Mouse (Mus musculus) left cerebral cortex, postnatal 36 days (tissue): ENCODE data around the gene H2afy. TPM values are rescaled to one million over a fixed set of nuclear protein-coding genes. Genes with fewer than 3 reads are reported as not detected.
"Not testable (repeated sequence)": the region's sequence is repeated elsewhere in the genome, so short reads cannot be mapped to it uniquely, and the experiment has no call there.

ENCODE experiments used
- DNase-seq, 2 experiments: peaks; one replicate each; pipeline ENCODE4 v3.0.0; 2021 to 2022; ENCODE audit warnings: low spot score in 2 of 2, mixed read lengths in 1 of 2
- intact Hi-C: fragments of 180-260 bp; cut with DNase I; formaldehyde crosslinking; loops from one replicate; pipeline ENCODE4 v1.15.1; 2025
- total RNA-seq, 2 experiments: library from RNA; stranded (reverse); gene quantifications; 2 replicates each; pipeline ENCODE4 v1.2.3; 2021

The H2afy gene
- total RNA-seq, 2 experiments from 2014 or later, result 95.3 to 109 TPM

DNA sequence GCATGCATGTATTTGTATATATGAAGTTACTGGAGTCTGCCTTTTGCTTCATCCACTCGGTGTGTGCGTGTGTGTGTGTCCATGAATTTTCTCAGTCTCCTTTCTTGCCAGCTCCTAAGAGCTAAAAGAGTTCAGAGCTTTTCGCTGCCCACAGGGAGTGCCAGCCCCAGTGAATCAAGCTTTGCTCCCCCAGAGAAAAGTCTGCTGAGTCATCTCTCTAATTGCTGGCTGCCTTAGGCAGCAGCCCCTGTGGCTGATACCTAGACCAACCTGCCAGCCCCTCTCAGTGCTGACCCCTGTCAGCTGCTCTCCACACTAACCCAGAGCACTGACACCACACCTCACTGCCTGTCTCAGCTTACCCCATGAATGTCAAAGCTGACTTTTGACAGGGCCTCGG lies 107.2 kb downstream of the H2afy start:
- DNase-seq, result no peak
- intact Hi-C loops, result no loop called here

DNA sequence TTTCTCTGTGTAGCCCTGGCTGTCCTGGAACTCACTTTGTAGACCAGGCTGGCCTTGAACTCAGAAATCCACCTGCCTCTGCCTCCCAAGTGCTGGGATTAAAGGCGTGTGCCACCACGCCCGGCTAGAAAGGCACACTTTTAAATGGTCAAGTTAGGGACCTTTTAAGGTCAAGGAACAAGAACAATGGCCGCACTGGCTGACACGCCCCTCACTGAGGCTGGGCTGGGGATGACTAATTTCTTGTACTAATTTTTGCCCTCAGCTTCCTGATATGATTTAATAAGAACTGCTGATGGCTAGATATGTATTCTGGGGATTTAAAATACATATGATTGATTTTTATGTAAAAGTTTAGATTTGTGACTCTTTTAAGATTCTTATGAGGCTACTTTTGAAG lies 108.2 kb downstream of the H2afy start:
- intact Hi-C loops, DNase-seq: not testable (repeated sequence)

DNA sequence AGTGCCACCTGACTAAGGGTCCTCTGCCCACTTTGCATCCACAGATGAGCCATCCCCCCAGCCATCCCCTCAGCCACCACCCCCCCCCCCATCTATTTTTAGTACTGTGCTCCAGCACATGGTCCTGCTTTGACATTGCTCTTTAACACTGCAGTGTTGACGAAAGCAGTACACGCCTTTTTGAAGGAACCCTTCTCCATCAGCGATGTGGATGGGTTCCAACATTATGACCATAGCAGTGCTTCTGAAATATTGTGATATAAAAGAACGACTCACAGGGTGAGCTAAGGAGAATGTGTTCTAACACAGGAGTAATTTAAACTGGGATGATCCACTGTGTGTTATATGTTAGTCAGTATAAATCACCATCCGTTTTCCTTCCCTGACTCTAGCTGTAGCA lies 109.5 kb downstream of the H2afy start:
- intact Hi-C loops, result no loop called here
- no peak for DNase-seq

DNA sequence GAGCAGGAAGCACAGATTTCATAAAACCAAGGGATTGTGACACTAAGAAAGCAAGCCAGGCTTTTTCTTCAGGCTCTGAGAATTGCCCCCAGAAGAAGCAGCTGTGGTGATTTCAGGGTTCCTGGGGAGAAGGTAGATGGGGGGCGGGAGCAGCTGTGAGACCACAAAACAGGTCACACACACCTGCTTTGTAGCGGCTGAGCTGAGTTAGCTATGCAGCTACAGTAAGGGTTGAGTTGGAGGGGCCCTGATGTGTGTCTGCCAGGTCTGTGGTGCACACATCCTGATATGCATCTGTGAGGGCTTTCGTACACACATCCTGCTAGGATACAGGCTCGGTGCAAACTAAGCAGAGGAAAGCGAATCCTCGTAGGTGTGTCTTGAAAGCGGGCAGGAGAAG lies 110.1 kb downstream of the H2afy start:
- intact Hi-C loops, result no loop called here

DNA sequence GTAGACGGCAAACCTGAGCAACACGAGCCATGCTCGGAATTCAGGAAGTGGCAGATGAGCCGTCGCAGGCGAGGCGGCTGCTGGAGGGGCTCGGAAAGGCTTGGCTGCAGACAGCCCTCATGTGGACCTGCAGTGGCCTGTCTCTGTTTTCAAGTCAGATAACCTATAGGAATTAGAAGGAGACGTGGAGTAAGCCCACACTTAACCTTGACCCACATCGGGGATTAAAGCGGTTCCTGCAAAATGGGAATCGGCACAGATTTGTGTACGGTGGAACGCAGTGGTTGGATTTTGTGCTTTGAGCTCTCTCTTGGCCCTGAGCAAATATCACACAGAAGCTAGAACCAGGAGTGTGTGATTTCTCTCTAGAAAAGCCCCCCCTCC lies 111.1 kb downstream of the H2afy start:
- intact Hi-C loops, result no loop called here
- no peak for DNase-seq

More for the DNA sequence above, 110.1 kb downstream of the H2afy start:
- no peak for DNase-seq

DNA sequence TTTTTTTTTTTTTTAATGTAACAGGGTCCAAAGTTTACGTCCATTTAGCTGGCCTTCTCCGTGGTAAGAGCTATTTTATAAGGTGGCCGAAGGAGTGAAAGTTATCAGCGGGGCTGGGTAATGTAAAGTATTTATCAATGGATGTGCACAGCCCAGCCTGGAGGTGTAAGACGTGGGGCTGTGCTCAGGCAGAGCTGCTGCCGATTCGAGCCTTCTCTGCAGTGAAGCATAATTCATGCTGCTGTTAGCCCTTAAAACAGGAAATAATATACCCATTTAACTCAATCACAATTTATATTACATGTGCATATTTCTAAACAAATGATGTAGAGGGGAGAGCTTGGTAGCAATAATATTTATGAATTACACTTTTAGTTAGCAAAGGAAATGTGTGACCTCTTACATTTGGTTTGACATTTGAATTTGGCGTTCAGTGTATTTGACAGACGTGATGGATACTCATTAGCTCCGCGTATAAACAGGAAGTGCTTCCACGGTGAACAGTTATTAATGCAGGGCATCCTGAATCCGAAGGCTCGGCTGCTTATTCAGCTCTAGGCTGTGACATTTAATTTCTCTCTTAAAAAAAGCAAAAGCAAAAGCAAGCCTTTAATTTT lies 111.6 kb downstream of the H2afy start:
- intact Hi-C loops, result no loop called here
- no peak for DNase-seq

Other genes with a start within 250 kb of the H2afy start
- gene Tifab, start 42.5 kb upstream of the H2afy start, total RNA-seq, result 1 to 10 TPM; 1.8 to 2.3 TPM
- not detected for gene Neurog1, start 115.8 kb upstream of the H2afy start, total RNA-seq
- gene Cxcl14, start 160.2 kb upstream of the H2afy start, total RNA-seq, result 100 to 1,000 TPM; 134 to 153 TPM